Mouse (Mus musculus) ES-Bruce4 (cell line): Measurements from ENCODE around the gene Smarca4. TPM values are rescaled to one million over a fixed set of nuclear protein-coding genes. Genes with fewer than 3 reads are reported as not detected.

ENCODE experiments used
- H3K27ac ChIP-seq: 2 replicates; pipeline ENCODE4 v1.5.1; 2012; ENCODE audit warnings: low read length, inconsistent platforms; ENCODE audit not compliant: insufficient read depth
- H3K27me3 ChIP-seq: 2 replicates; pipeline ENCODE4 v1.6.1; 2012; ENCODE audit warnings: mild to moderate bottlenecking, low read length, inconsistent platforms; ENCODE audit not compliant: control insufficient read depth, poor library complexity, insufficient read depth, severe bottlenecking
- H3K36me3 ChIP-seq: 2 replicates; pipeline ENCODE4 v1.6.1; 2012; ENCODE audit warnings: inconsistent platforms, mild to moderate bottlenecking, low read length, moderate library complexity; ENCODE audit not compliant: control insufficient read depth, poor library complexity, insufficient read depth, severe bottlenecking
- H3K4me1 ChIP-seq: one replicate; pipeline ENCODE4 v1.8.1; 2011; ENCODE audit warnings: low read length; ENCODE audit not compliant: control insufficient read depth, insufficient read depth
- H3K4me3 ChIP-seq: 2 replicates; pipeline ENCODE4 v1.5.1; 2011; ENCODE audit warnings: low read depth, mild to moderate bottlenecking, low read length
- H3K9ac ChIP-seq: 2 replicates; pipeline ENCODE4 v1.6.1; 2012; ENCODE audit warnings: low read depth, mild to moderate bottlenecking, inconsistent platforms; ENCODE audit not compliant: poor library complexity, severe bottlenecking
- H3K9me3 ChIP-seq: replicated peaks from 2 replicates; pipeline ENCODE4 v1.6.1; 2012; ENCODE audit warnings: mild to moderate bottlenecking, low read length, inconsistent platforms; ENCODE audit not compliant: control insufficient read depth, poor library complexity, insufficient read depth, severe bottlenecking
- CTCF ChIP-seq: IDR thresholded peaks from one replicate; pipeline ENCODE4 v1.8.1; 2011; ENCODE audit warnings: low read depth, low read length
- EP300 ChIP-seq: IDR thresholded peaks from 2 replicates; pipeline ENCODE4 v1.6.1; 2011; ENCODE audit warnings: low read depth, low read length; ENCODE audit not compliant: insufficient read depth
- POLR2A ChIP-seq: IDR thresholded peaks from one replicate; pipeline ENCODE4 v1.8.1; 2011; ENCODE audit warnings: low read length; ENCODE audit not compliant: insufficient read depth
- polyA plus RNA-seq: library from polyadenylated mRNA; stranded (reverse); fragments of >200 nt; gene quantifications from 2 replicates; pipeline ENCODE4 v1.2.4, GENCODE M21; 2011; ENCODE audit warnings: low read depth; ENCODE audit not compliant: missing spikeins, insufficient read depth, insufficient read length

Smarca4 gene
- polyA plus RNA-seq, 1 experiment, result 100.0 TPM

DNA sequence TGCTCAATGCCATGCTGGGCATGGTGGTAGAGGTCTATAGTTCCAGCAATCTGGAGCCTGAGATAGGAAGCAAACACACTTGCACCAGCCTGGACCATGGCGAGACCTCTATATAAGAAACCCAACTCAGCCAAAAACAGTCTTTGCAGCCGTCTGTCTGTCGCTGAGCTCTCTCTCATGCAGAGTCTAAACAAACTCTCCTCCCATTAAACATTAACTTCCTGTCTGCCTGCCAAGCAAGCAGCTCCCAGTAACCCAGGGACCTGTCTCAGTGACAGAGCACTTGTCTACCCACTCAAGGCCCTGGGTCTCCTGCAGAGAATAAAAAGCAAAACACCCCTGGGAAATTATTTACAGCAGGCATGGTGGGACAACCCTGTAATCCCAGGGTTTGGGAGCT, 120.6 kb downstream of the Smarca4 start:
- Histone ChIP-seq H3K4me3 (no peak overlapping the region), H3K36me3 (peaks cover 80% of the 10 kb centered on the region), H3K27me3 (no peaks in the 10 kb centered on the region), H3K27ac (no peak overlapping the region), H3K9me3 (no peaks in the 10 kb centered on the region), H3K9ac (no peak overlapping the region), H3K4me1 (no peaks in the 10 kb centered on the region)
- TF ChIP-seq EP300 (no peak), CTCF (no peak), POLR2A (no peak)

DNA sequence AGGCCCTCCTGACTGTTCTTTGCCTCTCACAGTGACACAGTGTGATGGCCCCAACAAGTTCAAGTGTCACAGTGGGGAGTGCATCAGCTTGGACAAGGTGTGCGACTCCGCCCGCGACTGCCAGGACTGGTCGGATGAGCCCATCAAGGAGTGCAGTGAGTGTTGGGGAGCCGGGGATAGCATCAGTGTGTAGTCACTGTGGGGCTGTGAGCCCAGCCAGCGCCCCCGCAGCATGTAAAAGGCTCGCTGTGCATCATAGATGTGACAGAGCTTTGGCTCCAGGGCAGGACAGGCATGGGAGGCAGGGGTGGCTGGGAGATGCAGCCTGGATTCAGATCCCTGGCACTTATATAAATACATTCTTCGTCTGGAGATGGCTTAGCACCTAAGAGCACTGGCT, 121.2 kb downstream of the Smarca4 start:
- Histone ChIP-seq H3K4me1 (no peaks in the 10 kb centered on the region), H3K4me3 (no peak overlapping the region), H3K36me3 (peaks cover 80% of the 10 kb centered on the region), H3K27me3 (no peaks in the 10 kb centered on the region), H3K27ac (no peak overlapping the region), H3K9ac (no peak overlapping the region), H3K9me3 (no peaks in the 10 kb centered on the region)
- TF ChIP-seq EP300 (no peak), POLR2A (no peak), CTCF (no peak)

DNA sequence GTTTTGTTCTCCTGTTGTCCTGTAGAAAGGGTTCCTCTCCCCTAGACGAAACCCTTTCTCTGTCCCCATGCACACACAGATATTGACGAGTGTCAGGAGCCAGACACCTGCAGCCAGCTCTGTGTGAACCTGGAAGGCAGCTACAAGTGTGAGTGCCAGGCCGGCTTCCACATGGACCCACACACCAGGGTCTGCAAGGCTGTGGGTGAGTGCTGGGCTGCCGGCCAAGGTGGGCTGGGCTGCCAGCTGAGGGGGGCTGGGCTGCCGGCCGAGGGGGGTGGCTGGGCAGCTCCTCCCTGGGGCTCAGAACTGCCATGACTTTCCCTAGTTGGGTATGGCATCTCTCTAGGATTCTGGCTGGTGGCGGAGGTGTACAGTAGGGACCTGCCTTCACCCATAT, 122.8 kb downstream of the Smarca4 start:
- no peak for TF ChIP-seq CTCF
- TF ChIP-seq EP300, result no peak
- no peak for TF ChIP-seq POLR2A
- Histone ChIP-seq H3K4me1 (no peaks in the 10 kb centered on the region), H3K9ac (no peak overlapping the region)

DNA sequence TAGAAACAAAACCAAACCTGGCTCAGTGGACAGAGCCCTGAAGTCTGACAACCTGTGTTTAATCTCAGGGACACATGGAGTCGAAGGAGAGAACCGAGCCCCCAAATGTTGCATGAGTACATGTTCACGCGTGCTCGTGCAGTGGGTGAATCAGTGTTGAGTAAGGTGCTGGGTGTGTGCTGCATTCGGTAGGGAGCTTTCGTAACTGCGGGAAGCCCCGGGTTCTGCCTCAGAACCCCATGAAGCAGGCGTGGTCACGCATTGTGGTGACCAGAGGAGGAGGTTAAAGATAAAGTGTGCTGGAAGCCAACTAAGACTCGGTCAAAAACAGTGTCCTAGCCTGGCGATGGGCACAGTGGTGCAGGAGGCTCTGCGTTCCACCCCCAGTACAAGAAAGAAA, 124.5 kb downstream of the Smarca4 start:
- no peaks in the 10 kb centered on the region for H3K4me1 ChIP-seq

More for the DNA sequence above, 122.8 kb downstream of the Smarca4 start:
- no peak overlapping the region for H3K4me3 ChIP-seq
- no peaks in the 10 kb centered on the region for H3K27me3 ChIP-seq
- H3K27ac ChIP-seq, result no peak overlapping the region
- H3K36me3 ChIP-seq, result peaks cover 78% of the 10 kb centered on the region
- H3K9me3 ChIP-seq, result no peaks in the 10 kb centered on the region

DNA sequence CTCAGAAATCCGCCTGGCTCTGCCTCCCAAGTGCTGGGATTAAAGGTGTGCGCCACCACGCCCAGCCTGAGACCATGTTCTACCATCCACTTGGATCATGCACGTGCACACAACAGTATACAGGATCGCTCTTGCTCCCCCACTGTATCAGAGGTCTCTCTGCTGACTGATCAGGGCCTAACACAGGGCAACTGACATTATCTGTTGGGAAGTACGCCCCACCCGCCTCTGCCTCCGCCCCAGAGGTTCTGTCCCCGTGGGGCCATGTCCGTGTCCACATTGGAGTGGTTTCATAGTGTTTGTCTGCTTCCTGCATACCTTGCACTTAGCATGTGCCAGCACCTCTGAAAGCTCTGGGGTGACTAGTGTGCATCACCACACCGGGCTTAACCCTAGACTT, 125.5 kb downstream of the Smarca4 start:
- Histone ChIP-seq H3K9me3 (no peaks in the 10 kb centered on the region), H3K27ac (no peak overlapping the region), H3K9ac (no peak overlapping the region), H3K4me3 (no peak overlapping the region), H3K4me1 (no peaks in the 10 kb centered on the region), H3K27me3 (no peaks in the 10 kb centered on the region), H3K36me3 (peaks cover 85% of the 10 kb centered on the region)
- TF ChIP-seq POLR2A (no peak), CTCF (no peak), EP300 (no peak)

More for the DNA sequence above, 124.5 kb downstream of the Smarca4 start:
- H3K9ac ChIP-seq, result no peak overlapping the region
- H3K27me3 ChIP-seq, result no peaks in the 10 kb centered on the region
- peaks cover 79% of the 10 kb centered on the region for H3K36me3 ChIP-seq
- H3K4me3 ChIP-seq, result no peak overlapping the region
- H3K9me3 ChIP-seq, result no peaks in the 10 kb centered on the region
- H3K27ac ChIP-seq, result no peak overlapping the region
- TF ChIP-seq POLR2A, result no peak
- TF ChIP-seq EP300, result no peak
- TF ChIP-seq CTCF, result no peak

DNA sequence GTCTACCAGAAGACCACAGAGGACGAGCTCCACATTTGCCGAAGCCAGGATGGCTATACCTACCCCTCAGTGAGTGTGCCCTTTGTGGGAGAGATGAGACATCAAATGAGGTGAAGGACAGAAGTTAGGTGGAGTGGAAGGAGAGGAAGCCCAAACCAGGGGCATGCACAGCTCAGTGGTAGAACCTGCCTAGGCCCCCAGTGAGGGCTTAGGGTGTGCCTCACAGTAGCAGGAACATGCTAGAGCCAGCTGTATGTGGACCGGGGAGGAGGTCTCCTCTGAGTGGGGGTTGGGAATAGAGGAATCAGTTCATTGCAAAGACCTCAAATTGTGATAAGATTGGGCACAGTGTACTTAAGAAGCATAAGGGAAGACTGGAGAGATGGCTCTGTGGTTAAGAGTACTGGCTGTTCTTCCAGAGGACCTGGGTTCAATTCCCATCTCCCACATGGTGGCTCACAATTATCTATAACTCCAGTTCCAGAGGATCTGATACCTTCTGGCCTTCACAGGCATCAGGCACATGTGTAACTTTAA, 131.3 kb downstream of the Smarca4 start:
- H3K27ac ChIP-seq, result no peak overlapping the region
- no peaks in the 10 kb centered on the region for H3K27me3 ChIP-seq
- H3K9me3 ChIP-seq, result no peaks in the 10 kb centered on the region
- H3K4me1 ChIP-seq, result peaks cover 3% of the 10 kb centered on the region
- H3K4me3 ChIP-seq, result no peak overlapping the region
- H3K9ac ChIP-seq, result no peak overlapping the region
- H3K36me3 ChIP-seq, result peaks cover 67% of the 10 kb centered on the region
- no peak for TF ChIP-seq CTCF
- TF ChIP-seq POLR2A, result no peak
- no peak for TF ChIP-seq EP300
